8 mouse cellular contexts compared by ENCODE assay signal in genomic region chr4:88017452-88018350, GRCm38 (mm10). TPM values are rescaled to one million over a fixed set of nuclear protein-coding genes. Genes with fewer than 3 reads are reported as not detected.
DNase-seq lines count a peak whose midpoint lies in the region; ATAC-seq and TF ChIP-seq lines count a peak whose summit lies in the region.

No protein-coding gene starts in this region.

- no peak for DNase-seq in layer of hippocampus, adult 2 months (ENCODE audit: low spot score in 2 of 2)
- DNase-seq in layer of hippocampus, postnatal 10 days (ENCODE audit: low spot score in 2 of 2): no peak
- peak; percentile 17 for DNase-seq in hindbrain, embryonic 11.5 days (ENCODE audit: low spot score)
- peak; percentile 37 for DNase-seq in retina, embryonic 14.5 days (ENCODE audit: low spot score)
- no peak for DNase-seq in frontal cortex, postnatal 36 days (ENCODE audit: low spot score in 2 of 2)
- no peak for DNase-seq in cerebellum, adult 2 months
- no peak for DNase-seq in urinary bladder, postnatal 14 days (ENCODE audit: low spot score)

- 0 out of 2 replicates have a peak overlapping the region, but pooled peaks have one; percentile 19 for H3K9ac ChIP-seq in hindbrain, embryonic 11.5 days (ENCODE audit: low read depth, low read length)
- no peak overlapping the region for H3K9ac ChIP-seq in limb, embryonic 12.5 days (replicated peaks)

- no peaks in the 10 kb centered on the region; the same call in 1 of the 2 replicates for H3K4me1 ChIP-seq in hindbrain, embryonic 11.5 days (replicated peaks; ENCODE audit: control insufficient read depth, insufficient read depth, low read length)
- H3K4me1 ChIP-seq in limb, embryonic 12.5 days (replicated peaks): peaks cover 58% of the 10 kb centered on the region
- H3K4me1 ChIP-seq in cerebellum, adult 2 months (ENCODE audit: control insufficient read depth, insufficient read depth, low read length): no peaks in the 10 kb centered on the region; the same call in 1 of the 2 replicates

- no peak overlapping the region for H3K4me2 ChIP-seq in hindbrain, embryonic 11.5 days (replicated peaks; ENCODE audit: low read depth, low read length)
- peak overlapping the region; percentile 17 for H3K4me2 ChIP-seq in limb, embryonic 12.5 days

- H3K4me3 ChIP-seq in layer of hippocampus, adult 2 months: peak overlapping the region; percentile 38
- no peak overlapping the region for H3K4me3 ChIP-seq in hindbrain, embryonic 11.5 days (ENCODE audit: low read depth, low read length)
- H3K4me3 ChIP-seq in limb, embryonic 12.5 days (replicated peaks): no peak overlapping the region
- H3K4me3 ChIP-seq in cerebellum, adult 2 months (replicated peaks; ENCODE audit: insufficient read depth, low read depth, low read length): no peak overlapping the region

- H3K9me3 ChIP-seq in hindbrain, embryonic 11.5 days (ENCODE audit: control insufficient read depth, low read length): no peaks in the 10 kb centered on the region
- H3K9me3 ChIP-seq in limb, embryonic 12.5 days: no peaks in the 10 kb centered on the region

- TF ChIP-seq CTCF in layer of hippocampus, adult 2 months (conservative IDR thresholded peaks at IDR 0.05): no peak
- TF ChIP-seq CTCF in cerebellum, adult 2 months (IDR thresholded peaks at IDR 0.05; ENCODE audit: borderline replicate concordance, insufficient read depth, low read depth, low read length): no peak

- WGBS in hindbrain, embryonic 11.5 days: 54% methylated on average over 18 of the region's 18 CpGs
- 32% methylated on average over 18 of the region's 18 CpGs for WGBS in limb, embryonic 12.5 days
- WGBS in cerebellum, adult 2 months: 59% methylated on average over 18 of the region's 18 CpGs

- H3K27ac ChIP-seq in layer of hippocampus, adult 2 months: peak overlapping the region; percentile 1; the same call in 1 of the 2 replicates
- 0 out of 2 replicates have a peak overlapping the region, but pooled peaks have one; percentile 30 for H3K27ac ChIP-seq in hindbrain, embryonic 11.5 days (ENCODE audit: low read depth, low read length)
- H3K27ac ChIP-seq in limb, embryonic 12.5 days: no peak overlapping the region
- no peak overlapping the region for H3K27ac ChIP-seq in cerebellum, adult 2 months (ENCODE audit: insufficient read depth, low read length)

- no peak for ATAC-seq in hindbrain, embryonic 11.5 days (ENCODE audit: low FRiP score)
- ATAC-seq in limb, embryonic 12.5 days (ENCODE audit: insufficient number of reproducible peaks, insufficient read depth, low FRiP score, low TSS enrichment, low read depth): no peak

- no peak for TF ChIP-seq POLR2A in cerebellum, adult 2 months (IDR thresholded peaks at IDR 0.05; ENCODE audit: borderline replicate concordance, insufficient read depth, low read length)

- H3K36me3 ChIP-seq in hindbrain, embryonic 11.5 days (ENCODE audit: control insufficient read depth, insufficient read depth, low read length): no peaks in the 10 kb centered on the region
- 0 out of 2 replicates have a peak, but pooled peaks cover 4% of the 10 kb centered on the region for H3K36me3 ChIP-seq in limb, embryonic 12.5 days

- H3K27me3 ChIP-seq in hindbrain, embryonic 11.5 days (ENCODE audit: control insufficient read depth, insufficient read depth, low read length): no peaks in the 10 kb centered on the region
- no peaks in the 10 kb centered on the region for H3K27me3 ChIP-seq in limb, embryonic 12.5 days
- no peaks in the 10 kb centered on the region for H3K27me3 ChIP-seq in cerebellum, adult 2 months (ENCODE audit: control insufficient read depth, insufficient read depth, low read length)

RNA-seq across cellular contexts. Expression of gene Mllt3, which starts 15.5 kb away (rescaled TPM):
- 10 to 100 TPM; 54.6 to 58.7 TPM for total RNA-seq in layer of hippocampus, adult 2 months (2021)
- 10 to 100 TPM; 46.7 to 49.5 TPM for total RNA-seq in layer of hippocampus, postnatal 10 days (2021)
- polyA plus RNA-seq in hindbrain, embryonic 11.5 days (2014; fragmentation: Nextera tagmentation; extraction: Ambion mirVana): 58.5 and 73.2 TPM in 2 replicates
- 63.8 and 64.5 TPM in 2 replicates for polyA plus RNA-seq in limb, embryonic 12.5 days (2016; fragmentation: Nextera tagmentation; extraction: Ambion mirVana)
- 24.0 and 25.8 TPM in 2 replicates for polyA plus RNA-seq in cerebellum, adult 2 months (2012; rRNA removed)

Comparison
In these comparisons a context has a peak if more than half of its experiments do, and no peak if none do; other contexts are left out.
1. DNase-seq: peak in hindbrain, embryonic 11.5 days (single experiment) and retina, embryonic 14.5 days (single experiment); none in layer of hippocampus, adult 2 months (0 of 2), layer of hippocampus, postnatal 10 days (0 of 2), frontal cortex, postnatal 36 days (0 of 2), cerebellum, adult 2 months (0 of 2) and urinary bladder, postnatal 14 days (single experiment).
2. H3K27ac ChIP-seq: peak in layer of hippocampus, adult 2 months (single experiment) and hindbrain, embryonic 11.5 days (single experiment); none in limb, embryonic 12.5 days (single experiment) and cerebellum, adult 2 months (single experiment).